Mouse (Mus musculus) midbrain, embryonic 15.5 days (tissue): ENCODE data around the gene Ccdc106. TPM values are rescaled to one million over a fixed set of nuclear protein-coding genes. Genes with fewer than 3 reads are reported as not detected.
A peak's percentile ranks its signal among the peaks of the same experiment; 100 is the strongest.

Experiments
- ATAC-seq: fragments of 200-750 bp; cut with Nextera tagmentation; replicated peaks from 2 replicates; pipeline ENCODE4 v1.8.0; 2017; ENCODE audit warnings: moderate TSS enrichment
- H3K27ac ChIP-seq: fragments of 300-500 bp; sonication (generic); 2 replicates; pipeline ENCODE4 v1.5.1; 2015; ENCODE audit warnings: mild to moderate bottlenecking, inconsistent platforms
- H3K27me3 ChIP-seq: fragments of 300-500 bp; sonication (generic); replicated peaks from 2 replicates; pipeline ENCODE4 v1.6.1; 2015; ENCODE audit warnings: inconsistent platforms
- H3K36me3 ChIP-seq: fragments of 300-500 bp; sonication (generic); replicated peaks from 2 replicates; pipeline ENCODE4 v1.6.1; 2015; ENCODE audit warnings: inconsistent platforms
- H3K4me1 ChIP-seq: fragments of 300-500 bp; sonication (generic); 2 replicates; pipeline ENCODE4 v1.6.1; 2015; ENCODE audit warnings: inconsistent platforms
- H3K4me2 ChIP-seq: fragments of 300-500 bp; sonication (generic); 2 replicates; pipeline ENCODE4 v1.6.1; 2015; ENCODE audit warnings: inconsistent platforms, mild to moderate bottlenecking, moderate library complexity
- H3K4me3 ChIP-seq: fragments of 300-500 bp; sonication (generic); 2 replicates; pipeline ENCODE4 v1.5.1; 2015; ENCODE audit warnings: mild to moderate bottlenecking, inconsistent platforms
- H3K9ac ChIP-seq: fragments of 300-500 bp; sonication (generic); 2 replicates; pipeline ENCODE4 v1.6.1; 2015; ENCODE audit warnings: mild to moderate bottlenecking, inconsistent platforms
- H3K9me3 ChIP-seq: fragments of 300-500 bp; sonication (generic); 2 replicates; pipeline ENCODE4 v1.6.1; 2016; ENCODE audit warnings: inconsistent platforms
- WGBS: fragments of 180-500 bp; shearing (Covaris S2); methylation state at CpG from one replicate; pipeline ENCODE4 v1.1.7; 2015; ENCODE audit warnings: mixed read lengths; 5-methylcytosine and 5-hydroxymethylcytosine counted together
- polyA plus RNA-seq: library from polyadenylated mRNA; unstranded; fragments of >200 nt; fragmentation: Nextera tagmentation; extraction: Ambion mirVana; gene quantifications from 2 replicates; pipeline ENCODE4 v1.2.1, GENCODE M21; 2015

Ccdc106 gene
- polyA plus RNA-seq, 1 experiment from 2014 or later: 64.9 TPM

- WGBS: 90% methylated on average over 8 of the region's 8 CpGs
- Histone ChIP-seq H3K9ac (no peak overlapping the region), H3K27ac (peak overlapping the region; percentile 97), H3K36me3 (peaks cover 26% of the 10 kb centered on the region), H3K27me3 (no peaks in the 10 kb centered on the region), H3K4me3 (peak overlapping the region; percentile 57), H3K4me2 (peak overlapping the region; percentile 58), H3K9me3 (no peaks in the 10 kb centered on the region), H3K4me1 (peaks cover 19% of the 10 kb centered on the region)
- no peak for ATAC-seq
These were observed 17.1 kb downstream of the Ccdc106 start for GRCm38 (mm10) chr7:5037467-5037866.

GRCm38 (mm10) chr7:5038109-5038732 is 17.9 kb downstream of the Ccdc106 start, which contains the start of gene Zfp784:
TSS of gene Zfp784 (minus strand) at chr7:5038446.
- peak within 1 kb of the TSS; percentile 57 for H3K4me3 ChIP-seq
- H3K9ac ChIP-seq: peak within 1 kb of the TSS; percentile 64
- peaks cover 19% of the 10 kb centered on the region for H3K4me1 ChIP-seq
- peak; percentile 95 for ATAC-seq
- WGBS: under 1% methylated on average over 48 of the region's 48 CpGs
- no peaks in the 10 kb centered on the region for H3K27me3 ChIP-seq
- H3K9me3 ChIP-seq: no peaks in the 10 kb centered on the region
- peak within 1 kb of the TSS; percentile 58 for H3K4me2 ChIP-seq
- H3K36me3 ChIP-seq: peaks cover 20% of the 10 kb centered on the region
- H3K27ac ChIP-seq: peak within 1 kb of the TSS; percentile 97

GRCm38 (mm10) chr7:5038940-5039339 is 18.6 kb downstream of the Ccdc106 start:
- H3K27ac ChIP-seq: peak overlapping the region; percentile 97
- H3K9ac ChIP-seq: peak overlapping the region; percentile 64
- no peaks in the 10 kb centered on the region for H3K9me3 ChIP-seq
- WGBS: 28% methylated on average over 5 of the region's 5 CpGs
- peaks cover 19% of the 10 kb centered on the region for H3K4me1 ChIP-seq
- peak overlapping the region; percentile 58 for H3K4me2 ChIP-seq
- ATAC-seq: no peak
- H3K4me3 ChIP-seq: peak overlapping the region; percentile 57
- H3K36me3 ChIP-seq: peaks cover 15% of the 10 kb centered on the region; the same call in 1 of the 2 replicates
- H3K27me3 ChIP-seq: no peaks in the 10 kb centered on the region

DNA sequence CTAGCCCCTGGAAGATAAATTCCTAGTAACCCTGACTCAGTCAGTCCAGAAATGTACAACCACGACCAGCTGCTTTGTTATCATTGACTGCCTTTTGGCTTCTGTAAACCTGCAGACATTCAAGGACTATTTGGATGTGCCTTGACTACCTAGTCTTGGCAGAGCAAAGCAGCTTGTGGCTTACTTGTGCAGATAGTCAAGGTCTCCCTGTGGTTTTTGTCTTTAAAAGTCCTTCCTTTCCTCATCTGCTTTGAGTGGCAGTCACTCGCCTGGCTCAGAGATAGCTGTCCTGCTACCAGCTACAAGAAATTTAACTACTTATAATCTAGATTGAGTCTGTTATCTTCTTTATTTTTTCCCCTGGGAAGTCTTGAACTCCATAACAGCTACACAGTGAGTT is 24.6 kb downstream of the Ccdc106 start:
- Histone ChIP-seq H3K27ac (no peak overlapping the region), H3K9ac (no peak overlapping the region), H3K36me3 (no peaks in the 10 kb centered on the region), H3K9me3 (no peaks in the 10 kb centered on the region), H3K4me1 (no peaks in the 10 kb centered on the region), H3K27me3 (no peaks in the 10 kb centered on the region), H3K4me2 (no peak overlapping the region), H3K4me3 (no peak overlapping the region)
- WGBS: 77% methylated on average over 2 of the region's 2 CpGs
- no peak for ATAC-seq

GRCm38 (mm10) chr7:5046112-5046511 is 25.8 kb downstream of the Ccdc106 start:
- no peak overlapping the region for H3K4me2 ChIP-seq
- ATAC-seq: no peak
- H3K9ac ChIP-seq: no peak overlapping the region
- no peak overlapping the region for H3K4me3 ChIP-seq
- no peaks in the 10 kb centered on the region for H3K36me3 ChIP-seq
- H3K27me3 ChIP-seq: no peaks in the 10 kb centered on the region
- H3K27ac ChIP-seq: no peak overlapping the region
- 76% methylated on average over 2 of the region's 2 CpGs for WGBS
- peaks cover 9% of the 10 kb centered on the region for H3K4me1 ChIP-seq
- H3K9me3 ChIP-seq: no peaks in the 10 kb centered on the region

- H3K4me1 ChIP-seq: peaks cover 13% of the 10 kb centered on the region
- no peak overlapping the region for H3K4me3 ChIP-seq
- H3K9me3 ChIP-seq: no peaks in the 10 kb centered on the region
- no peaks in the 10 kb centered on the region for H3K27me3 ChIP-seq
- 33% methylated on average over 2 of the region's 2 CpGs for WGBS
- H3K27ac ChIP-seq: no peak overlapping the region
- H3K36me3 ChIP-seq: no peaks in the 10 kb centered on the region
- H3K9ac ChIP-seq: no peak overlapping the region
- no peak overlapping the region for H3K4me2 ChIP-seq
- no peak for ATAC-seq
These were observed 27.0 kb downstream of the Ccdc106 start for GRCm38 (mm10) chr7:5047313-5047712.

DNA sequence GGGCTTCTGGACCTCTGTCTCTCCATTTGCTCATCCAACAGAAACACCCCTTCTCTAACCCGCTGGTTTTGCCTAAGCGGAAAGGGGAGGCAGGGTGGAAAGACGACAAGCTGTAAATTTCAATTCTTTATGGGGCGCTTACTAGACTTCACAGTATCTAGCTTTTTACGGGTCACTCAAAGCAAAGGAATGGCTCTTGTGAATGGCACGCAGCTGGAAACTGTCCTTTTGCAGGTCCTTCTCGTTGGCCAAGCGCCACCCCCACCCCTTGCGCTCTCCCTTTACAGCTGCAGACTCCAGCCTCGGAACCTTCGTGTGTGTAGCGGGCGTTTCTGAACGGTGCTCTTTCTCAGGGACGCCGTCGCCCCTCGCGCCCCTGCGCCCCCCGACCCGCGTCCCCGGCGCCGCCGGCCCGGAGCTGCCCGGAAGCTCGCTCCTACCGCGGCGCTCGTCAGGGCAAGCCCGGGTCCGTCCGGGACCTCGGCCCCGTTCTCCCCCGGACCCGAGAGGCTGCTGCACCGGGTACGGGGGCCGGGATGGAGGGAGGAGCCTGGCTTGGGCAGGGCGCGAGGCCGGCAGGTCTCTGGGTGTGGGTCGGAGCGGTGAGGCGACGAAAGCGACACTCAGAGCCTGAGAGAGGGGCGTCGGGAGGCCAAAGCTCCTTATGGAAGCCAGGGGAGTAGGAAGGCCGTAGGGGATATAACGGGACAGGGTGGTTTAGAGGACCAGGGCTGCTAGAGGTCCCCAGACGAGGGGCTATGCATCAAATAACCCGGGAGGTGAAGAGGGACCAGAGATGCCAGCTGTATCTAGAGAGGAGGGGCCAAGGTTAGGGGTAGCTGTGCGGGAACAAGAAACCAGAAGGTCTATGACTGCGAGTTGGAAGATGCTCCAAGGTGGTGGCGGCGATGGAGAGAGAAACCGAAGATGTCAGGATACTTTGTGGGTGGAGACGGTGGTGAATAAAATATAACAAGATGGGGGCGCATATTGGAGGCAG is 31.1 kb downstream of the Ccdc106 start, which contains the start of gene Zfp580:
Gene Zfp580, plus strand, starts transcription at position 346 of the 1,000 bp plus-strand sequence.
- Histone ChIP-seq H3K4me3 (peak within 1 kb of the TSS; percentile 51), H3K36me3 (no peaks in the 10 kb centered on the region), H3K9ac (peak within 1 kb of the TSS; percentile 59), H3K9me3 (no peaks in the 10 kb centered on the region), H3K27ac (peak within 1 kb of the TSS; percentile 82), H3K27me3 (peaks cover 31% of the 10 kb centered on the region), H3K4me1 (peaks cover 53% of the 10 kb centered on the region), H3K4me2 (peak within 1 kb of the TSS; percentile 91)
- peak; percentile 78 for ATAC-seq
- WGBS: under 1% methylated on average over 65 of the region's 65 CpGs

- Histone ChIP-seq H3K27me3 (peaks cover 31% of the 10 kb centered on the region), H3K4me1 (peaks cover 57% of the 10 kb centered on the region), H3K27ac (no peak overlapping the region)
These were observed 32.1 kb downstream of the Ccdc106 start for GRCm38 (mm10) chr7:5052438-5052837.

DNA sequence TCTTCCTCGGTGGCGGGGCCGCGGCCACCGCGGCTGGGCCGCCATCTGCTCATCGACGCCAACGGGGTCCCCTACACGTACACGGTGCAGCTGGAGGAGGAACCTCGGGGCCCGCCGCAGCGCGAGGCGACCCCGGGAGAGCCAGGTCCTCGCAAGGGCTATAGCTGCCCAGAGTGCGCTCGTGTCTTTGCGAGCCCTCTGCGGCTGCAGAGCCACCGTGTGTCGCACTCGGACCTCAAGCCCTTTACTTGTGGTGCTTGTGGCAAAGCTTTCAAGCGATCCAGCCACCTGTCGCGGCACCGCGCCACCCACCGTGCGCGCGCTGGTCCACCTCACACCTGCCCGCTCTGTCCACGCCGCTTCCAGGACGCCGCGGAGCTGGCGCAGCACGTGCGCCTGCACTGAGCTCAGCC is 32.6 kb downstream of the Ccdc106 start:
- peak overlapping the region; percentile 51 for H3K4me3 ChIP-seq
- peaks cover 31% of the 10 kb centered on the region for H3K27me3 ChIP-seq
- H3K4me2 ChIP-seq: peak overlapping the region; percentile 91
- H3K27ac ChIP-seq: no peak overlapping the region
- H3K36me3 ChIP-seq: no peaks in the 10 kb centered on the region
- H3K9ac ChIP-seq: peak overlapping the region; percentile 59
- no peaks in the 10 kb centered on the region for H3K9me3 ChIP-seq
- ATAC-seq: no peak
- 6% methylated on average over 41 of the region's 45 CpGs for WGBS
- H3K4me1 ChIP-seq: peaks cover 62% of the 10 kb centered on the region

More at GRCm38 (mm10) chr7:5052438-5052837, 32.1 kb downstream of the Ccdc106 start:
- Histone ChIP-seq H3K36me3 (no peaks in the 10 kb centered on the region), H3K4me3 (peak overlapping the region; percentile 51), H3K9ac (peak overlapping the region; percentile 59), H3K4me2 (peak overlapping the region; percentile 91), H3K9me3 (no peaks in the 10 kb centered on the region)
- 6% methylated on average over 10 of the region's 12 CpGs for WGBS
- no peak for ATAC-seq

DNA sequence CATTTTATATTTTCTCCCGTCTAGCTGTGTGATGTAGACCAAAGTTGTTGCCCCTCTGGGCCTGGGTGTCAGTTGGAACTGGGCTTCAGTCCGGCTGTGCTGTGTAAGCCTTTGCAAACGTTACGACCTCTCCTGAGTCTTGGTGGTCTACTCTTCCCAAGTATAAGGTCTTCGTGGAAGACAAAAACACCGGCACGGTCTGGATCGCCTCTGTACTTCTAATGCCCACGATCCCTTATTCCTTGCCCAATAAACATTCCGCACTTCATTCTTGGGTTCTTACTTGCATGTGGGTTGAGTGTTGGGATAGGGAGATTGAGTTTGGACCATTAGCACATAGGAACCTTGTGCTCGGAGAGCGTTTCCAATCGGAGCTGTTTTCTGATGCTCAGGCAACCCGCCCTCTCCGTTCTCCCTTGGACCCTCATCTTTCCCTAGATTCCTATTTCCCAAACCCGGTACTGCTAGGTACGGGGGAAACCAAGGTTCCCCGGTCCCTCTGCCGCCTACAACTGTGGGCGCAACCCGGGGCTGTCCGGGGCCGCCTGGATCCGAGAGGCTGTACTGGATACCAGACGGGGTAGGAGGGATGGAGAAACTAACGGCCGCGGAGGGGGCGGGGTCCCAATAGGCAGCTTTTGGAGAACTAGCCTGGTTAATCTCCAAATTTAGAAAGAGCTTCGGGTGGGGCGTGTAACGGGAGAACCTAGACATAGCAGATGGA is 33.3 kb downstream of the Ccdc106 start:
- Histone ChIP-seq H3K9ac (peak overlapping the region; percentile 62), H3K9me3 (no peaks in the 10 kb centered on the region), H3K27me3 (peaks cover 31% of the 10 kb centered on the region), H3K4me2 (peak overlapping the region; percentile 91), H3K36me3 (no peaks in the 10 kb centered on the region), H3K4me3 (peak overlapping the region; percentile 51), H3K4me1 (peaks cover 68% of the 10 kb centered on the region), H3K27ac (no peak overlapping the region)
- WGBS: 7% methylated on average over 32 of the region's 32 CpGs
- ATAC-seq: no peak

DNA sequence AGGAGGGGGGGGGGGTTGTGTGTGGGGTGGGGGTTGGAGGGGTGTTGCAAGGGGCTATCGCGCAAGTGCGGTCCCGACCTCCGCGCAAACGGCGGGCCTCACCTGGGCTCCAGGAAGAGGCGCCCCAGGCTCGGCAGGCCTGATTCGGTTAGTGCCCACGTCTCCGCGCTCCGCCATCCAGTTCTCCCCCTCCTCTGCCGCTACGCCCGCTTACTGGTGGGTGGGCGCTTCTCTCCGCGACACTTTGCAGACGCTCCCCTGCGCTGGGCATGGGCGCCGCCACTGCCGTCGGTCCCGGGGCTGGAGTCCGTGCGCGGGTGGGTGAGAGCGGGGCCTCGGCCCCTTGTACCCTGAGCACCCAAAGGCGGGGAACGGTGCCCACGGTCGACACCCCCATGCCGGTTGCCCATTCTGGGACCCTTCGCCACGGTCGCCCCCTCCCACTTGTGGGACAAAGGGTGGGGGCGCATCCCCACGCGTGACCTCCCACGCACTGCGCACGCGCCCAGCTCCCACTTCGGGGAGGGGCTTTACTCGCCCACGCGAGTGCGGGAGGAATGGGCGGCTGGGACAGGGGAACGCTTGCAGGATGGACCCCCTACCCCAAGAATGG is 36.4 kb downstream of the Ccdc106 start:
- peaks cover 31% of the 10 kb centered on the region for H3K27me3 ChIP-seq
- no peaks in the 10 kb centered on the region for H3K36me3 ChIP-seq
- peak overlapping the region; percentile 63 for H3K4me2 ChIP-seq
- H3K9ac ChIP-seq: peak overlapping the region; percentile 76
- H3K27ac ChIP-seq: peak overlapping the region; percentile 82
- WGBS: under 1% methylated on average over 55 of the region's 55 CpGs
- peaks cover 81% of the 10 kb centered on the region for H3K4me1 ChIP-seq
- peak overlapping the region; percentile 67 for H3K4me3 ChIP-seq
- no peaks in the 10 kb centered on the region for H3K9me3 ChIP-seq
- peak; percentile 7 for ATAC-seq
